Mouse (Mus musculus): ENCODE measurements at regions not wholly inside any gene's neighbourhood (a gene's known extent, or its start where the extent isn't known, plus 50 kb on each side); places are given as distances from the start of the nearest gene placed in this dataset.

- H3K4me3 ChIP-seq (ENCODE audit: insufficient read depth, low read length), result no peak overlapping the region
- 0 out of 2 replicates have a peak, but pooled peaks cover 1% of the 10 kb centered on the region for H3K4me1 ChIP-seq (ENCODE audit: control insufficient read depth, insufficient read depth, low read length)
- TF ChIP-seq CTCF (IDR thresholded peaks at IDR 0.05; ENCODE audit: extremely low read depth, insufficient read depth, low read length), result no peak
- no peak for TF ChIP-seq POLR2A (IDR thresholded peaks at IDR 0.05; ENCODE audit: extremely low read depth, insufficient read depth, low read length)
- H3K27ac ChIP-seq (ENCODE audit: insufficient read depth, low read length), result no peak overlapping the region
These were observed 128.2 kb downstream of the Snx18 start for GRCm38 (mm10) chr13:113489951-113490822.

- H3K4me1 ChIP-seq (ENCODE audit: control insufficient read depth, insufficient read depth, low read length), result 0 out of 2 replicates have a peak, but pooled peaks cover 1% of the 10 kb centered on the region
- H3K4me3 ChIP-seq (ENCODE audit: insufficient read depth, low read length), result no peak overlapping the region
- no peak overlapping the region for H3K27ac ChIP-seq (ENCODE audit: insufficient read depth, low read length)
- TF ChIP-seq POLR2A (IDR thresholded peaks at IDR 0.05; ENCODE audit: extremely low read depth, insufficient read depth, low read length), result no peak
- TF ChIP-seq CTCF (IDR thresholded peaks at IDR 0.05; ENCODE audit: extremely low read depth, insufficient read depth, low read length), result no peak
These were observed 131.9 kb downstream of the Snx18 start for GRCm38 (mm10) chr13:113486368-113486955.

- 0 out of 2 replicates have a peak, but pooled peaks cover 1% of the 10 kb centered on the region for H3K4me1 ChIP-seq (ENCODE audit: control insufficient read depth, insufficient read depth, low read length)
- no peak overlapping the region for H3K4me3 ChIP-seq (ENCODE audit: insufficient read depth, low read length)
- no peak overlapping the region for H3K27ac ChIP-seq (ENCODE audit: insufficient read depth, low read length)
- TF ChIP-seq CTCF (IDR thresholded peaks at IDR 0.05; ENCODE audit: extremely low read depth, insufficient read depth, low read length) (no peak), POLR2A (IDR thresholded peaks at IDR 0.05; ENCODE audit: extremely low read depth, insufficient read depth, low read length) (no peak)
These were observed 132.9 kb downstream of the Snx18 start for GRCm38 (mm10) chr13:113485511-113485910.

GRCm38 (mm10) chr13:113484159-113484762 lies 134.1 kb downstream of the Snx18 start:
- 0 out of 2 replicates have a peak, but pooled peaks cover 1% of the 10 kb centered on the region for H3K4me1 ChIP-seq (ENCODE audit: control insufficient read depth, insufficient read depth, low read length)
- no peak for TF ChIP-seq POLR2A (IDR thresholded peaks at IDR 0.05; ENCODE audit: extremely low read depth, insufficient read depth, low read length)
- TF ChIP-seq CTCF (IDR thresholded peaks at IDR 0.05; ENCODE audit: extremely low read depth, insufficient read depth, low read length), result no peak
- no peak overlapping the region for H3K27ac ChIP-seq (ENCODE audit: insufficient read depth, low read length)
- no peak overlapping the region for H3K4me3 ChIP-seq (ENCODE audit: insufficient read depth, low read length)

- Histone ChIP-seq H3K27ac (ENCODE audit: insufficient read depth, low read length) (no peak overlapping the region), H3K4me3 (ENCODE audit: insufficient read depth, low read length) (no peak overlapping the region)
- TF ChIP-seq CTCF (IDR thresholded peaks at IDR 0.05; ENCODE audit: extremely low read depth, insufficient read depth, low read length), result no peak
- TF ChIP-seq POLR2A (IDR thresholded peaks at IDR 0.05; ENCODE audit: extremely low read depth, insufficient read depth, low read length), result no peak
These were observed 135.5 kb downstream of the Snx18 start for GRCm38 (mm10) chr13:113482911-113483310.

GRCm38 (mm10) chr13:113477901-113478510 lies 140.4 kb downstream of the Snx18 start:
- H3K4me3 ChIP-seq (ENCODE audit: insufficient read depth, low read length), result no peak overlapping the region
- H3K27ac ChIP-seq (ENCODE audit: insufficient read depth, low read length), result no peak overlapping the region
- TF ChIP-seq POLR2A (IDR thresholded peaks at IDR 0.05; ENCODE audit: extremely low read depth, insufficient read depth, low read length), result no peak
- no peak for TF ChIP-seq CTCF (IDR thresholded peaks at IDR 0.05; ENCODE audit: extremely low read depth, insufficient read depth, low read length)
- H3K4me1 ChIP-seq (ENCODE audit: control insufficient read depth, insufficient read depth, low read length), result no peaks in the 10 kb centered on the region

More at GRCm38 (mm10) chr13:113482911-113483310, 135.5 kb downstream of the Snx18 start:
- H3K4me1 ChIP-seq (ENCODE audit: control insufficient read depth, insufficient read depth, low read length), result 0 out of 2 replicates have a peak, but pooled peaks cover 1% of the 10 kb centered on the region

GRCm38 (mm10) chr13:113470822-113471557 lies 147.4 kb downstream of the Snx18 start:
- no peak overlapping the region for H3K27ac ChIP-seq (ENCODE audit: insufficient read depth, low read length)
- TF ChIP-seq POLR2A (IDR thresholded peaks at IDR 0.05; ENCODE audit: extremely low read depth, insufficient read depth, low read length) (no peak), CTCF (IDR thresholded peaks at IDR 0.05; ENCODE audit: extremely low read depth, insufficient read depth, low read length) (no peak)
- H3K4me3 ChIP-seq (ENCODE audit: insufficient read depth, low read length), result no peak overlapping the region
- H3K4me1 ChIP-seq (ENCODE audit: control insufficient read depth, insufficient read depth, low read length), result no peaks in the 10 kb centered on the region

- Histone ChIP-seq H3K27ac (ENCODE audit: insufficient read depth, low read length) (no peak overlapping the region), H3K4me1 (ENCODE audit: control insufficient read depth, insufficient read depth, low read length) (no peaks in the 10 kb centered on the region), H3K4me3 (ENCODE audit: insufficient read depth, low read length) (no peak overlapping the region)
- TF ChIP-seq POLR2A (IDR thresholded peaks at IDR 0.05; ENCODE audit: extremely low read depth, insufficient read depth, low read length), result no peak
- TF ChIP-seq CTCF (IDR thresholded peaks at IDR 0.05; ENCODE audit: extremely low read depth, insufficient read depth, low read length), result no peak
These were observed 153.9 kb downstream of the Snx18 start for GRCm38 (mm10) chr13:113464190-113465064.

Measured in cortical plate, adult 2 months (tissue).